Mouse (Mus musculus) liver, postnatal 0 days (tissue): ENCODE results near the gene Rhov. TPM values are rescaled to one million over a fixed set of nuclear protein-coding genes. Genes with fewer than 3 reads are reported as not detected.
A peak's percentile ranks its signal among the peaks of the same experiment; 100 is the strongest.

ENCODE experiments used
- ATAC-seq: fragments of 200-750 bp; cut with Nextera tagmentation; 2 replicates; pipeline ENCODE4 v1.8.0; 2017; ENCODE audit warnings: mild to moderate bottlenecking, moderate library complexity
- DNase-seq: peaks from one replicate; pipeline ENCODE4 v3.0.0-alpha.2; 2016
- H3K27ac ChIP-seq: fragments of 300-500 bp; sonication (generic); 2 replicates; pipeline ENCODE4 v1.5.1; 2014; ENCODE audit warnings: antibody characterized with exemption, moderate library complexity, mild to moderate bottlenecking, low read depth
- H3K27me3 ChIP-seq: fragments of 300-500 bp; sonication (generic); 2 replicates; pipeline ENCODE4 v1.6.1; 2014; ENCODE audit warnings: low read length, control low read depth, mixed read lengths; ENCODE audit not compliant: insufficient read depth
- H3K36me3 ChIP-seq: fragments of 300-500 bp; sonication (generic); replicated peaks from 2 replicates; pipeline ENCODE4 v1.6.1; 2014; ENCODE audit warnings: mild to moderate bottlenecking, control low read depth, low read length, moderate library complexity, mixed read lengths; ENCODE audit not compliant: insufficient read depth
- H3K4me1 ChIP-seq: fragments of 300-500 bp; sonication (generic); 2 replicates; pipeline ENCODE4 v1.6.1; 2014; ENCODE audit warnings: antibody characterized with exemption, mild to moderate bottlenecking, control low read depth; ENCODE audit not compliant: insufficient read depth
- H3K4me2 ChIP-seq: fragments of 300-500 bp; sonication (generic); 2 replicates; pipeline ENCODE4 v1.6.1; 2014; ENCODE audit warnings: low read depth, mild to moderate bottlenecking, low read length, moderate library complexity, mixed read lengths
- H3K4me3 ChIP-seq: fragments of 300-500 bp; sonication (generic); 2 replicates; pipeline ENCODE4 v1.5.1; 2014; ENCODE audit warnings: low read depth, low read length
- H3K9ac ChIP-seq: fragments of 300-500 bp; sonication (generic); replicated peaks from 2 replicates; pipeline ENCODE4 v1.6.1; 2014; ENCODE audit warnings: mild to moderate bottlenecking, moderate library complexity
- H3K9me3 ChIP-seq: fragments of 300-500 bp; sonication (generic); 2 replicates; pipeline ENCODE4 v1.6.1; 2016; ENCODE audit warnings: mild to moderate bottlenecking, control low read depth, low read length, mixed read lengths
- CTCF ChIP-seq: sonication (generic); IDR thresholded peaks from 2 replicates; pipeline ENCODE4 v1.5.1; 2016; ENCODE audit warnings: antibody characterized with exemption, low read depth
- EP300 ChIP-seq: IDR thresholded peaks from 2 replicates; pipeline ENCODE4 v1.6.1; 2016; ENCODE audit warnings: antibody characterized with exemption, low read depth, mild to moderate bottlenecking
- WGBS: fragments of 180-500 bp; shearing (Covaris S2); extraction: QIAGEN DNeasy Blood & Tissue Kit; methylation state at CpG from one replicate; pipeline ENCODE4 v1.1.7; 2014; ENCODE audit not compliant: insufficient replicate concordance; 5-methylcytosine and 5-hydroxymethylcytosine counted together
- polyA plus RNA-seq: library from polyadenylated mRNA; unstranded; fragments of >200 nt; fragmentation: Nextera tagmentation; extraction: Ambion mirVana; gene quantifications from 2 replicates; pipeline ENCODE4 v1.2.1, GENCODE M21; 2015

The Rhov gene
- polyA plus RNA-seq, 1 experiment from 2014 or later, result not detected

DNA sequence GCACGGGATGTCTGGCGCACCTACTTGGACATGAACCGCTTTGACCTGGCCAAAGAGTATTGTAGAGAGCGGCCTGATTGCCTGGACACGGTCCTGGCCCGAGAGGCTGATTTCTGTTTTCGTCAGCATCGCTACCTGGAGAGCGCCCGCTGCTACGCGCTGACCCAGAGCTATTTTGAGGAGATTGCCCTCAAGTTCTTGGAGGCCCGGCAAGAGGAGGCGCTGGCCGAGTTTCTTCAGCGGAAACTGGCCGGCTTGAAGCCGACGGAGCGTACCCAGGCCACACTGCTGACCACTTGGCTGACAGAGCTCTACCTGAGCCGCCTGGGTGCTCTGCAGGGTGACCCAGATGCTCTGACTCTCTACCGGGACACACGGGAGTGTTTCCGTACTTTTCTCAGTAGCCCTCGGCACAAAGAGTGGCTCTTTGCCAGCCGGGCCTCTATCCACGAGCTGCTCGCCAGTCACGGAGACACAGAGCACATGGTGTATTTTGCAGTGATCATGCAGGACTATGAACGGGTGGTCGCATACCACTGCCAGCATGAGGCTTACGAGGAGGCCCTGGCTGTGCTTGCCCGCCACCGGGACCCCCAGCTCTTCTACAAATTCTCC, 22.8 kb upstream of the Rhov start:
- Histone ChIP-seq H3K27me3 (no peaks in the 10 kb centered on the region), H3K36me3 (peaks cover 63% of the 10 kb centered on the region), H3K9ac (no peak overlapping the region), H3K4me1 (peaks cover 7% of the 10 kb centered on the region), H3K4me2 (no peak overlapping the region), H3K4me3 (no peak overlapping the region), H3K9me3 (no peaks in the 10 kb centered on the region), H3K27ac (no peak overlapping the region)
- DNase-seq (no peak), ATAC-seq (no peak)
- WGBS, result 92% methylated on average over 34 of the region's 34 CpGs
- TF ChIP-seq EP300 (no peak), CTCF (no peak)

- peaks cover 7% of the 10 kb centered on the region for H3K4me1 ChIP-seq
- no peak for ATAC-seq
- no peaks in the 10 kb centered on the region for H3K9me3 ChIP-seq
- no peak for TF ChIP-seq CTCF
- no peak for TF ChIP-seq EP300
- 89% methylated on average over 17 of the region's 17 CpGs for WGBS
- no peak overlapping the region for H3K4me3 ChIP-seq
- no peak overlapping the region for H3K27ac ChIP-seq
- H3K27me3 ChIP-seq, result no peaks in the 10 kb centered on the region
- H3K4me2 ChIP-seq, result no peak overlapping the region
- H3K36me3 ChIP-seq, result peaks cover 63% of the 10 kb centered on the region
- no peak for DNase-seq
- no peak overlapping the region for H3K9ac ChIP-seq
Observed at GRCm38 (mm10) chr2:119293311-119293710, 22.2 kb upstream of the Rhov start.

GRCm38 (mm10) chr2:119292852-119293251, 21.8 kb upstream of the Rhov start:
- no peaks in the 10 kb centered on the region for H3K27me3 ChIP-seq
- no peak overlapping the region for H3K27ac ChIP-seq
- peaks cover 11% of the 10 kb centered on the region for H3K4me1 ChIP-seq
- 88% methylated on average over 17 of the region's 17 CpGs for WGBS
- no peak for DNase-seq
- H3K4me3 ChIP-seq, result no peak overlapping the region
- H3K4me2 ChIP-seq, result no peak overlapping the region
- peaks cover 61% of the 10 kb centered on the region for H3K36me3 ChIP-seq
- ATAC-seq, result no peak
- H3K9me3 ChIP-seq, result no peaks in the 10 kb centered on the region
- H3K9ac ChIP-seq, result no peak overlapping the region
- TF ChIP-seq CTCF (no peak), EP300 (no peak)

DNA sequence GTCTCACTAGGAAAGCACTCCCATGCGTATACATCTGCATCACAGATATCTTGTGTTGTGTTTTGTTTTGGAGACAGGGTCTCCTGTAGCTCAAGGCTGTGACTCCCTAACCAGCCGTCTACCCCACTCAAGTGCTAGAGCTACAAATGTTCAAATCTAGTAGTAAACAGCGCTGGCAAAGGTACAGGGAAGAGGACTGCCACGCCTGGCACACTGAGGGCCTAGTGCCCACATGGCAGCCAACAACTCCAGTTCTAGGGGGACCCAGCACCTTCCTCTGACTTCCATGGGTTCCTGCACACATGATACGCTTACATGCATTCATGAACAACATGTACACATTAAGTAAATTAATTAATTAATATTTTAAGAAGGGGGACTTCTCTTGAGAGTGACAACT, 21.2 kb upstream of the Rhov start:
- 90% methylated on average over 5 of the region's 5 CpGs for WGBS
- Histone ChIP-seq H3K4me3 (no peak overlapping the region), H3K9me3 (no peaks in the 10 kb centered on the region), H3K27me3 (no peaks in the 10 kb centered on the region), H3K9ac (no peak overlapping the region), H3K36me3 (peaks cover 56% of the 10 kb centered on the region), H3K27ac (no peak overlapping the region), H3K4me1 (peaks cover 16% of the 10 kb centered on the region), H3K4me2 (no peak overlapping the region)
- TF ChIP-seq CTCF (no peak), EP300 (no peak)
- no peak for ATAC-seq
- DNase-seq, result no peak

- Histone ChIP-seq H3K9me3 (no peaks in the 10 kb centered on the region), H3K27ac (peak overlapping the region; percentile 81), H3K4me3 (peak overlapping the region; percentile 74), H3K9ac (peak overlapping the region; percentile 82), H3K4me1 (peaks cover 13% of the 10 kb centered on the region), H3K27me3 (no peaks in the 10 kb centered on the region), H3K36me3 (peaks cover 32% of the 10 kb centered on the region), H3K4me2 (peak overlapping the region; percentile 91)
- no peak for TF ChIP-seq CTCF
- TF ChIP-seq EP300, result no peak
- DNase-seq (peak; percentile 44), ATAC-seq (peak; percentile 8)
- under 1% methylated on average over 11 of the region's 11 CpGs for WGBS
Observed at GRCm38 (mm10) chr2:119289014-119289416, 17.9 kb upstream of the Rhov start.

- peak; percentile 99 for ATAC-seq
- DNase-seq, result peak; percentile 99
- TF ChIP-seq EP300, result no peak; the same call in 1 of the 2 replicates
- TF ChIP-seq CTCF, result peak; percentile 100
Observed at GRCm38 (mm10) chr2:119288270-119288882, 17.3 kb upstream of the Rhov start, which contains the start of gene Vps18. Gene Vps18, plus strand, starts transcription at chr2:119288740.

More at GRCm38 (mm10) chr2:119288270-119288882, 17.3 kb upstream of the Rhov start, which contains the start of gene Vps18:
- Histone ChIP-seq H3K9ac (peak within 1 kb of the TSS; percentile 82), H3K27ac (peak within 1 kb of the TSS; percentile 81), H3K27me3 (no peaks in the 10 kb centered on the region), H3K36me3 (peaks cover 25% of the 10 kb centered on the region), H3K9me3 (no peaks in the 10 kb centered on the region), H3K4me1 (peaks cover 13% of the 10 kb centered on the region), H3K4me2 (peak within 1 kb of the TSS; percentile 91), H3K4me3 (peak within 1 kb of the TSS; percentile 74)
- WGBS, result under 1% methylated on average over 31 of the region's 31 CpGs
